Mouse (Mus musculus) kidney, postnatal 14 days (tissue): ENCODE results near the gene Sel1l2.
A peak's percentile ranks its signal among the peaks of the same experiment; 100 is the strongest.

ENCODE experiments used
- DNase-seq: peaks from one replicate; pipeline ENCODE4 v3.0.0; 2022; ENCODE audit warnings: mixed read lengths

The Sel1l2 gene

DNA sequence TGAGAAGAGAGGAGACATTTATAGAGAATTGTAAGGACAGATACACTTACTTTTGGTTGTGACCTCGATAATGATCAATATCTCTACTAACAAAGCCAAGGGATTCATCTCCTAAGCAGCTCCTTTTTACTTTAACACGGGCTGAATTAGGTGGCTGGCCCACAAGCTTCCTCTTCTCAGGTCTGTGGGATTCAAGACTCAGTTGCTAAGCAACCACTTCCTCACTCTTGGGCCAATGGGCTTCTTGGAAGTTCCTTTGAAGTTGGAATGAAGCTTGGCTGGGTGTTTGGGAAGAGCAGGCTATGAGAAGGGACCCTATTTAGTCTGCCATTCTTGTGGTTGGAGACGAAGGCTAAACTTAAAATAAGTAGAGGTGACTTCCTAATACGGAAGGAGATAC lies at the start of gene Sel1l2:
TSS of gene Sel1l2 (minus strand) at position 182 of the 400 bp plus-strand sequence.
- DNase-seq: no peak

DNA sequence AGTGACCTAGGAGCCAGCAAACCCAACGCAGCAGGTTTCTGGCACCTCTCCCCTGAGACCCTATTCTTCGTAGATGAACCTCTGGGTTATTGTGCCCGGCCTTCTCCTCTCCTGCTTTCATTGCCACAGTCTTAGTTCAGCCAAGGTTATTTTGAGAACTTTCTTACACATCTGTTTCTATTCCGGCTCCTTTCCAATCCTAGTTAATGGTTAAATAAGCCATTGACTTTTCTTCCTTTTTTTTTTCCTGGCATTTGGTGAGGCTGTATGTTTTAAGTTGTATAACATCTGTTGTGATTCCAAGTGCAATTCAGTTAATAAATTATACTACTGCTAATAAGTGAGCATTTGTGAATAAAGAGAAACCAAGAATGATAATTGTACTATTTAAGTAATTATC lies 49.6 kb upstream of the Sel1l2 start:
- DNase-seq: peak; percentile 8

DNA sequence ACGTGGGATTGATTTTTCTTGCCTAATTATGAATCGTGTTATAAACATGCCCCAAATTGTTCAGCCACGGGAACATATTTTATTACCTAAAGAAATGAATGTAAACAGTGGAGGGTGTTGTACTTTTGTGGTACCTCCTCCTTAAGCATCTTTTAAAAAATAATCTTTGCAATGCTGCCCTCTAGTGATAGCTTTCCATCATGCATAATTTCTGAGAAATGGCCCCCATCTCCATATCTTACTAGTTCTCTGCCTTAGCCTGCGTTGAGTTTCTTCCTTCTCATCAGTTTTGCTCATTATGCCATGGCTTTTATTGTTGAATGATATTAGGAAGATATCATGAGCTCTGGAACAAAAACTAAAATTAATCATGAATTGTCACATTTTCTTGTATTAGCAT lies 37.8 kb upstream of the Sel1l2 start:
- peak; percentile 21 for DNase-seq

DNA sequence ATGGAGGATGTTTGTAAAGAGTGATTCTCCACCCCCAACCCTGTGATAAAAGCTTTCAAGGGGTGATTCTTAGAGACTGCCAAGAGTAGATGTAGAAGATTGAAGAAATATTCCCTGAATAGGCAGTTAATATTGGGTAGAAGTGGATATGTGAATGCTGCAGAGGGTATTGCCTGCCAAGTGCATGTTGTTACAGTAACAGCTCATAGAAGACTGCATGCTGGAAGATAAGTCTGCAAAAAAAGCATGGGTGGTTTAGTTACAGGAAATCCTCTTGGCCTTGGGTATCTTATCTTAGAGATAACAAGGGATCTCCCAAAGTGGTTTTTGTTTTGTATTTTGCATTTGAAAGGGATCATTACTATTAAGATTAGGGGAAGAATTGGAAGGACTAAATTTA lies 36.3 kb upstream of the Sel1l2 start:
- DNase-seq: no peak

DNA sequence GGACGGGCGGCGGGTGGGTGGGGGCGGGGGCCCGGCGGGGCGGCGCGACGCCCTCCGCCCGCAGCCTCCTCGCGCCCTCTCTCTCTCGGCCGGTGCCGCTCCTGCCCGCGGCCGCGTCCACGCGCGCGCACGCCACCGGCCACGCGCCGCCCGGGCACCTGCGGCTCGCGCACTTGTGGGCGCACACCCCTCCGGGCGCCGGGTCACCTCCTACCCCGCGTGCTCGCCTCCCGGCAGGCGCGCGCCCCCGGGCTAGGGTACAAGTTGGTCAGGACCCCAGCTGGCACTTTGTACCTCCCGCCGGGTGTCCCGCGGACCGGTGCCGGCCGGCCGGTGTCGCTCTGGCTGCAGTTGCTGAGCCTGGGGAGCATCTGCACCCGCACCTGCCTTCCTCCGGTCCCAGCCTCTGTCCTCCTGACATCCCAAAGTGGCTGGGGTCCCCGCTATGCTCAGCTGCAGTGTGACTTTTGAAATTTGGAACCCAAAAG lies 6.3 kb upstream of the Sel1l2 start:
- peak; percentile 68 for DNase-seq

DNA sequence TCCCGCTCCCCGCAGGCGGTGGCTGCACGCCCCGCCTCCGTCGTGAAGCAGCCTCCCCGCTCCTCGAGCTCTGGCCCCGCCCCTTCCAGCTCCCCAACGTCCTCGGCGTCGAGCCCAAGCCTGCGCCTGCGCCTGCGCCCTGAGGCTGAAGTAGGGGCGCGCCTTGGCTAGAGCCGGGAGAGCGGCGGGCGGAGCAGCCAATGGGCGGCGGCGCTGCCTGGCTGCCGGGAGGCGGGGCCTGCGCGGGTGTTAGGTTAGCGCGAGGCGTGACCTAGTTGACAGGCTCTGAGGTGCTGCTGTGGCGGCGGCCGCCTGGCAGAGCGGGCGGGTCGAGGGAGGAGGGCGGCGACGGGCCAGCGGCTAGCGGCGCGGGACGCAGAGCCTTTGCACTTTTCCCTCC lies 5.7 kb upstream of the Sel1l2 start, which contains the start of gene Macrod2:
TSS of gene Macrod2 (plus strand) at position 131 of the 400 bp plus-strand sequence.
- DNase-seq: peak; percentile 99

DNA sequence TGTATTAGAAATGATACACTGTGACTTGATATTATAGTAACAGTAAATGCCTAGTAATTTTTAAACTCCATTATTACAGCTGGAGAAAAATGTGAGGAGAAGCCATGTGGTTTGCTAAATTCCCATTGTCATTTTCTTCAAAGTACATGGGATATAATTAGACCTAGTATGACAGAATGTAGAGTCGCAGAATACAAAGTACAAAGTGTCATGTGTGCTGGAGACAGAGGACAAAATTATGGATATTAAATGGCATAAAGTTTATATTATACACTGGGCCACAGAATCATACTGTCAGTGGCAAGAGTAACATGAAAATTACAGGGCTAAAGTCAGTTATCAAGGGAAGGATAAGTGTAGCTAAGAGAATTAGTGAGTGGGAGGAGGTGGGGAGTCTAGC lies 24.7 kb downstream of the Sel1l2 start:
- DNase-seq: no peak

DNA sequence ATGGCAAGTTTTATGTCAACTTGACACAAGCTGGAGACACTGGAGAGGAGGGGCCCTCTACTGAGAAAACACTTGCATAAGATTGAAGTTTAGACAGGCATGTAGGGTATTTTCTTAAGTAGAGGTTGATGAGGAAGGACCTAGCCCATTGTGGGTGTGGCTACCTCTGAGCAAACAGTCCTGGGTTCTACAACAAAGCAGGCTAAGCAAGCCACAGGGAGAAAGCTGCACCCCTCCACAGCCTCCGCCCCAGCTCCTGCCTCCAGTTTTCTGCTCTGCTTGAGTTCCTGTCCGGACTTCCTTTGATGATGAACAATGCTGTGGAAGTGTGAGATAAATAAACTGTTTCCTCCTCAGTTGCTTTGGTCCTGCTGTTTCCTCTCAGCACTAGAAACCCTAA lies 29.6 kb downstream of the Sel1l2 start:
- peak; percentile 1 for DNase-seq

DNA sequence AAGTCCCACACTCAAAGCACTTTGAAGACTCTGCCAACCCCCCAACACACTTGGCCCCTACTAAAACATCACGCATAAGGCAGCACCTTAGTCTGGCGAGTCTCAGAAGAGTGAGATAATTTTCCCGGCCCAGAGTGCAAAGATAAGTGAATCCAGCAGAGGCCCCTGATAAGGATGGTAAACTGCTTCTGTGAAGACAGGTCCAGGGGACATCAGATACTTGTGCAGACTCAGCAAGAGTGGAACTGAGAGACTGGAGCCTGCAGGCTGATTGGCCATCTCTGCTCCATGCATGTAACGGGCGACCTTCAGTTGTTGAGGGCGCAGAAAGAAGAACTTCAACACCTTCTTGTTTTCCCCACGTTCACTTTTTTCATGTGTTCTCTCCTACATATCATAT lies 47.1 kb downstream of the Sel1l2 start:
- DNase-seq: no peak

DNA sequence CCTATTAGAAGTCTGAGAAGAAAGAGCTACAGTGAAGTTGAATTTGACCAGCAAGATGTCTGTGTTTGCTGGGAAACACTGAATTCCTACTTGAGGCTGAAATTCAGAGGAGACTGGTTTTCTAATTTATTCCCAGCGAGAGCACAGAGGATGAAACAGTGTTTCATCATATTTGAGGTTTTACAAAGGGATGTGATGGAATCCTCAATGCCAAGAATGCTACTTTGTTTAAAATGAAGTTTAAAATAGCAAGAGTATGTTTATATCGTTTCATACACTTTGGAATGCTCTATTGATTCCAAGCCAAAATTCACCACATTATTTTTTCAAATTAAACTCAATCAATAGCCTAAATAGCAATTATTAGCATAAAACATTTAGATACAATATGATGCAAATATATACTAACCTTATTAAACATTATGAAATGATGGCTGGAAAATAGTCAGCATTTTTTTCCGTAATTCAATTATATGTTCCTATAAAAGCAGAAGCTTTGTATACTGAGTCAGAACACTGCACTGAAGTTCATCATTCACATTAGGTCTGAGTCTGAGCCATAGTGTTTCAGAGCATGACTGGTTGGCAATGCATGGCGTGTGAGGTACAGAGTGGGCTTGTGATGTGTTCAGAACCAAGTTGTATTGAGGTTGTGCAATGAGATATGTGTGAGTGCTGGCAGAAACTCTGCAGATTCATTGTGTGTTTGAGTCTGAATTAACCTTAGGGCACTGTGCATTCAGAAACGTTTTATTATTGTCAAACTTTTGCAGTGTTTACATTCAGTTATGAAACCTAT lies 58.8 kb downstream of the Sel1l2 start:
- no peak for DNase-seq

DNA sequence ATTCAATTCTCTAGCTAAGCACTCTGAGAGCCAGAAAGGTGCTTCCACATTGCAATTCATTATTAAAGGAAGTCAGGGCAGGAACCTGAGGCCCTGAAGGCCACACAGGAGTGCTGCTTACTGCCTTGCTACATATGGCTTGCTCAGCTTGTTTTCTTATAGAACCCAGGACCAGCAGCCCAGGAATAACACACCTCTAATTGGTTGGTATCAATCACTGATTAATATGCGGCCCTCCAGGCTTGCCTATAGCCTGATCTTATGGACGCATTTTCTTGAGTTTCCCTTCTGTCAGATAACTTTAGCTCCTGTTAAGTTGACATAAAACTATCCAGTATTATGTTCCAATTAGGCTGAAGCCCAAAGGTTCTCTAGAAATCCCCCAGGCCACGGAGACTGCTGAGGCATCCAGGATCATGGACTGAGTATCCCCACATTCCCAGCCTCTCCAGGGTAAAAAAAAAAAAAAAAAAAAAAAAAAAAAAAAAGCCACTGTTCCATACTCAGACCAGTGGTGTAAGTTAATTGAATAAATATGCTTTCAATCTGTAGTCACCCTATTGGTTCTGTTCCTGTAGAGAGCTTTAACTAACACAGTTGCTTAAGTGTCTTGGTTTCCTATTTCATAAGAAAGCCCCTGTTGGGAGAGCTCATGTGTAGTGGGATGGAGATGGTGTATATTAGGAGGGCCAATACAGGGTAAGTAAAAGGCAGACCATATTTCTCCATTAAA lies 86.4 kb downstream of the Sel1l2 start:
- DNase-seq: no peak

DNA sequence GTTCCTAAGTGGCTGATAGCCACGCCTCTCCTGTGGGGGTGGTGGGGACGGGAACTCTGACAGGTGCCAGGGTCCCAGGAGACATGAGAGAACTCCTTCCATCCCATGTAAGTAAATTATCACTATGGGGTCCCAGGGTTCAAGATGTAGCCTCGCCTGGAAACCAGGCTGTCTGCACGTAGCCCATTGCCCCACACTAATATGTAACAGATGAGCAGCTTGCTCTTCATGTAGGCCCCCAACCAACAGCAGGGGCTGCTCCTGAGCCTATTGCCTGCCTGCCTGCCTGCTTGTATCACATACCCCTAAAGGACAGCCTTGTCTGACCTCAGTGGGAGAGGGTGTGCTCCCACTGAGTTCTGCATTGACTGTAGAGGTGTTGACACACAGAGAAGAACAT lies 92.4 kb downstream of the Sel1l2 start:
- no peak for DNase-seq

DNA sequence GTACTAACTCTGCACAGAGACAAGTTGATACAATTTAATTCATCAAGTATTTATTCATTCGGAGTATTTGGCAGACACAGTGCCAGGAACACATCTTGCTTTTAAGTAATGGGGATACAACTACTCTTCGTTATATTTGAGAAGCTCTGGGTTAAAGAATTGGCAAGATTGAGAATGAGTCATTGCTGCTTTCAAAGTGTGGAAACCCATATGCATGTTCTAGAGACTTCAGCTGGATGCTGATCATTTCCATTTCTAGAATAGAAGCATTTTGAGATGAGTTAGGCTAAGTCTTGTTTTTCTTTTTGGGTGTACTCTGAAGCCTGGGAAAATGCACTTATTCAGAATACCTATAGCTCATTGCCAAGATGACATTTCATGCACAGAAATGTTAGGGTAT lies 95.7 kb downstream of the Sel1l2 start:
- no peak for DNase-seq

DNA sequence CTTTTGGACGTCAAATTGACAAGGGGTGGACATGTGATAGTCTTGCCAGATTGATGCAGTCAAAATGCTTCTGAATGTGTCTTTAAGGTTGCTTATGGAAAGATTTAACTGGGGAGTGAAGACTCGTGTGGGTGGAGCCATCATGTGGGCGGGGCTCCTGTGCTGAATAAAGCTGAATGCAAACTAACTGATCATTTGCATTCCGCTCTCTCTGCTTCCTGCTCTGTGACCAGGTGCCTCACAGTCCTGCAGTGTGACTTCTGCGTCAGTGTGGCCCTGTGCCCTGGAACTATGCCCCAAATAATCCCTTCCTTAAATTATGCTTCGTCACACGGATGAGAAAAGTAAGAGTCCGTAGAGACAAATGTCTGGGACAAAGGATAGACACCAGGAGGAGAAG lies 108.7 kb downstream of the Sel1l2 start:
- DNase-seq: no peak

DNA sequence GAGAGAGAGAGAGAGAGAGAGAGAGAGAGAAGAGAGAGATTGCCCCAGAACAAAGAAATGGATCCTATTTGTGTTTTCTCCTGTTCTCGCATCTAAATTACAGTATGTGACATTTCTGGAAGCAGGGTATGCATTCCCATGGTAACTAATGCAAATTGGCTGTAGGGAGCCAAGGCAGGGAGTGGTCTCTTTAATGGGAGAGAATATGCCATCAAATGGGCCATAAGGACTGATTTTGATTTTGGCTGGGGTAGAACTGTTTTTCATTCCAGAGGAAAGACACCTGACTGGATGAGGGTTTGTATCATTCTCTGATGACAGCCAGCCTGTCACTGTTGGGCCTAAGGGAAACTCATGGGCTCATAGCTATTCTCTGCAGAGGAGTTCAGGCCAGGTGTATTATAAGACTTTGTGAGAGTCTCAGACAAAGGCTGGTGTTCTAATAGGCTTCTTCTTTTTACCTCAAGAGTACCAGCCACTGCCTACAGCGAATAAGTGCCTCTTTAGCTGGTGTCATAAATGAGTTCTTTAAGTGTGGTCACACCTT lies 133.8 kb downstream of the Sel1l2 start:
- no peak for DNase-seq

DNA sequence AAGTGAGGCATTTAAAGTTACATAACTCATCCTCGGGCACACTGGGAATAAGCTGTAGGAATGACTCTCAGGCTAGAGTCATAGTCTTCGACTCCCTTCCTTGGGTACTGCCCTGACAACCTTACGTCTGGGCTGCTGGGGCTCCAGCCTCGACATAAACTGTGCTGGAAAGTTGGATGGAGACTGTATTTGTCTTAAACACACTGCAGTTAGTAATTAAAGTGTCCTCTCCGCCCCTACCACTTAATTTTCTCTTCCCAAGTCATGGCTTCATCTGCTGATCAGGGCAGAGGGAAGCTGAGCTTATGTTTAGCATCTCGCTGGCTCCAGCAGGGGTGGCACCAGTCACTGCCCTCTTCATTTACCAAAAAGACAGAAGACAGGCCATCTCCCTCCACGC lies 135.2 kb downstream of the Sel1l2 start:
- no peak for DNase-seq

DNA sequence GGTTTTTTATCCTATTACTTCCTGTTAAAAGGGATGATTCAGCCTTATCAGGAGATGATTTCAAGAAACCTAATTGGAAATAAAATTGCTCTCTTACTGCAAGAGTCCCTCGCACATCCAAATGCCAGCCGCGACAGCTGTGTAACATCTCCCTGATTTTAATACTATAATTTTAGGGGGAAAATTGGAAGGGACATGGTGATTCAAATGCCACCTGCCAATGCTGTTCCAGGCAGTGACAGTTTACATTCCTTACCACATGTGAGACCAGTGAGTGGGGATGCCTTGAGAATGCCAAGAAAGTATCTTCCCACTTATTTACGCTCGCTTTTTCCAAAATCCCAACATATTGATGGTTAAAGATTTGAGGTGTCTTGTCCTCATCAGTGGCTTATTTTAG lies 146.4 kb downstream of the Sel1l2 start:
- DNase-seq: no peak

DNA sequence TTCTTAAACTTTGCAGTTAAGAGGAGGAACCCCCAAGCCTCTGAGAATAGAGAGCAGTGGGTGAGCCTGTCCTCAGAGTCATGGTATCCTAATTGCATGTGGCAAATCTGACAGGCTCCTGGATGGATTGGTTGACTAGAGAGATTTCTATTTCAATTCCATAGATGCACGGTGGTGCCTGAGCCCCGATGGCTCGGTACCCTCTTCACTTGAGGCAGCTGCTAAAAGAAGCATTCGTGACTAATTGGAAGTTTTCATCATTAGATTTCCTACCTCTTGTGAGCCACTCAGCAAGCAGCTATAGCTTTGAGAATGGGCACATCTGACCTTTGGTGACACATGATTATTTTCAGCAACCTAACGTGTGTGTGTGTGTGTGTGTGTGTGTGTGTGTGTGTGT lies 147.1 kb downstream of the Sel1l2 start:
- DNase-seq: no peak

DNA sequence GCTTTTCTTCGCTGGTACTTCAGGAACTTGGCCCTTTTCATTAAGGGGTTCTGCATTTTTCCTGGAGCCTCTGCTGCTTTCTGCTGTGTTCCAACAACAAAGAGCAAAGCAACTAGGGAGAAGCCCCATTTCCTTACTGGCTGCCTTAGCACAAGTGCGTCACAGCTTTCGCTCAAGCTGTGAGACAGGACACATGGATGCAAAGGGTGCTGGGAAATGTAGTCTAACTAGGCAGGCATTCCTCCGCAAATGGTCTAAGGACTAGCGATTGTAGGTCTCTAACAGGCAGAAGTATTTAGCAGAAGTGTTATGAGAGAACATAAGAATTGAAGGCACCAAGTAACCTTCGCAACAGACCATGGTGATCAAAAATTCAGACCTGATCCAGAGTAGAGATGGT lies 152.3 kb downstream of the Sel1l2 start:
- DNase-seq: no peak

DNA sequence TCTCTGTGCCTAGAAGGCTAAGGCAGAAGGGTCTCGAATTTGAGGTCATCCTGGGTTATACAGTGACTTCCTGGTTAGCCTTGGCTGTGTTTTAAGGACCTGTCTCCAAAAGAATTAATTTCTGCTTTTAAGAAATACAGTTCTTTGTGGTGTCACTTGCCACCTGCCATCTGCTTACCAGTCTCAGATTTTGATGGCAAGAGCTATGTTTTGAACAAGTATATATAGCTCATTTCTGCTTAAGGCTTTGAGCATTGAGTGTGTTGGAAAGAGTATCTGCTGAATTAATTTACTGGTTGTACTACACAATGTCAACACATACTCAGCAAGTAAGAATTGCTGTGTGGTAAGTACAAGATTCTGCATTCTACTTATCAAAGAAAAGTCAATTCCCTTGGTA lies 159.2 kb downstream of the Sel1l2 start:
- no peak for DNase-seq

DNA sequence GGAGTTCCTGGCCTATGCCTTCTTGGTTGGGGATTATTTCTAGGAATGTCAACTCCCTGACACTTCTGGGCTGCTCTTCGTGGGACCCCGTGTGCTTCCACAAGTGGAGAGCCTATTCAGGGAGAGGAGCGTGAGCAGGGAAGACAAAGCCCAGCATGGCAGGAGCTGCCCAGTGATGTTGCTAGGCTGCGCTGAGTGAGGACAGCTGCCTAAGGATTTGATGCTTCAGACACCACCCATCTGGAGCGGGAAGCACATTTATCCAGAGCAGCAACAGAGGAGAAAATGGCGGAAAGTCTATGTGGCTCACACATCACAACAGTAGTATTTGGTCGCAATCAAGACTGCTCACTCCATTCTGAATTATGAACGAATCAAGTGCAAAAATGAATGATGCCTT lies 169.2 kb downstream of the Sel1l2 start:
- DNase-seq: no peak

DNA sequence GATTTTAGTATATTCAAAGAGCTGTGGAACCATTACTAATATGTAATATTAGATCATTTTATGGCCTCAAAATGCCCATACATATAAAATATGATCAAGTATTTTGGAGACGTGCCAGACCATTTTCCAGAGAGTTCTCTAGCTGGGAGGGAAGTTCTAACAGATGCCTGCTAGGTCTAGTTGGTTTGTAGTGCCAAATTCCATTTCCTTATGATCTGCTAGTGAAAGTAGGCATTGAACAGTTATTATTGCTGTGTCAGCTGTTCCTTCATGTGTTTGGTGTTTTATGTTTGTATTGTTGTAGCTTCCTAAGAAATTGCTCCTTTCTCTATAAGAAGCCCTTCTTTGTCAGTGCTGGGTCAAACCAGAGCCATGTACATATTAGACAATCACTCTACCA lies 173.5 kb downstream of the Sel1l2 start:
- no peak for DNase-seq

DNA sequence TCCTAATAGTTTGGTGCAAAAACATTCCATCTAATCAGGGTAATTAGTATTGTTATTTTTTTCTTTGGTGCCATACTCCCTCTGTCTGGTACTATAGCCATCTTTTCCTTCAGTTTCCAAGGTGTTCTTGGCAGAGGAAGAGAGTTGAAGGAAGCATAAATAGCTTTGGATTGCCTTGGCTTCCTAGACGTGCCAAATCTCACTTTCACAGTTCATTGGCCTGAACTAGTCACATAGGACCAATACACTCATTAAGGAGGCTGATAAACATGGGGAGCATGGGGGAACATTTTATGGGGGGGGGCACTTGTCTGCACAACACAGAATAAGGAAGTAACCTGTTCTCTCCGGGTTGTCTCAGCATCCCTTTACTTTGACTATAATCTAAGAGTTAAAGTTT lies 174.1 kb downstream of the Sel1l2 start:
- DNase-seq: no peak

DNA sequence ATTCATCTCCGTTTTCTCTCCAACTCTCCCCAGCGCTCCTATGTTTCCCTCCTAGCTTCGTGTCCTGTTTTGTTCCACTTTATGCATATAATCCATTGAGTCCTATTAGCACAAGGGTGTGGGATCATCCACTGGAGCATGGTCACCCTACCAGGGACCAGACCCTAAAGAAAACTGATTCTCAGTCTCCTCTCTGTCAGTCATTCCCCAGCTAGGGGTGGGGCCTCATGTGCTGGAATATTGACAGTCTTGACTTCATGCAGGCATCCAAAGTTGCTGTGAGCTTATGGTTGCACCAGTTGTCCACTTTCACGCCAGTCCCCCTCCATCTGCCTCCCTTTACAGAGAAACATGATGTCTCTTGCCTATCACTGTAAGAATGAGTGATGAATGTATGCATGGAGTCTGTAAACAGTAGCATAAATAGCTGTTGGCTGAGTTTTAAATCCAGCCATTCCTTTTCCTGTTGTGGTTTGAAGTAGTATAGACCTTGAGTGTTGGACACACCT lies 174.9 kb downstream of the Sel1l2 start:
- DNase-seq: no peak
